Mouse (Mus musculus) adrenal gland, postnatal 10 days (tissue): Measurements from ENCODE around the gene Sycn. TPM values are rescaled to one million over a fixed set of nuclear protein-coding genes. Genes with fewer than 3 reads are reported as not detected.

Experiments used
- DNase-seq: peaks from one replicate; pipeline ENCODE4 v3.0.0; 2021; ENCODE audit warnings: mixed read lengths
- total RNA-seq, 2 experiments: library from RNA; stranded (reverse); gene quantifications; 2 replicates each; pipeline ENCODE4 v1.2.3; 2021

Gene Sycn
- total RNA-seq, 2 experiments from 2014 or later, result not detected

GRCm38 (mm10) chr7:28558486-28558885 is 17.8 kb downstream of the Sycn start:
- DNase-seq, result peak; percentile 72

GRCm38 (mm10) chr7:28560856-28561255 is 20.2 kb downstream of the Sycn start:
- DNase-seq, result no peak

- DNase-seq, result no peak
These were observed 21.3 kb downstream of the Sycn start for GRCm38 (mm10) chr7:28561967-28562366.

GRCm38 (mm10) chr7:28562371-28562770 is 21.7 kb downstream of the Sycn start:
- no peak for DNase-seq

GRCm38 (mm10) chr7:28562951-28563350 is 22.3 kb downstream of the Sycn start:
- DNase-seq, result no peak

GRCm38 (mm10) chr7:28565407-28565806 is 24.7 kb downstream of the Sycn start:
- DNase-seq, result no peak

GRCm38 (mm10) chr7:28567539-28567938 is 26.9 kb downstream of the Sycn start:
- DNase-seq, result no peak

- DNase-seq, result peak; percentile 76
These were observed 27.6 kb downstream of the Sycn start for GRCm38 (mm10) chr7:28568253-28568652.

- peak; percentile 72 for DNase-seq
These were observed 29.8 kb downstream of the Sycn start for GRCm38 (mm10) chr7:28570291-28570981.

- peak; percentile 69 for DNase-seq
These were observed 30.4 kb downstream of the Sycn start for GRCm38 (mm10) chr7:28570982-28571682.

GRCm38 (mm10) chr7:28572689-28573088 is 32.0 kb downstream of the Sycn start:
- no peak for DNase-seq

GRCm38 (mm10) chr7:28573236-28573635 is 32.6 kb downstream of the Sycn start:
- no peak for DNase-seq

GRCm38 (mm10) chr7:28575597-28575996 is 34.9 kb downstream of the Sycn start:
- DNase-seq, result no peak

GRCm38 (mm10) chr7:28576271-28576914 is 35.7 kb downstream of the Sycn start:
- peak; percentile 54 for DNase-seq

- peak; percentile 42 for DNase-seq
These were observed 37.3 kb downstream of the Sycn start for GRCm38 (mm10) chr7:28577826-28578542.

GRCm38 (mm10) chr7:28578543-28579053 is 37.9 kb downstream of the Sycn start:
- peak; percentile 37 for DNase-seq

GRCm38 (mm10) chr7:28579826-28580225 is 39.1 kb downstream of the Sycn start:
- no peak for DNase-seq

GRCm38 (mm10) chr7:28581721-28582120 is 41.0 kb downstream of the Sycn start:
- DNase-seq, result no peak

GRCm38 (mm10) chr7:28582841-28583240 is 42.2 kb downstream of the Sycn start:
- DNase-seq, result no peak

GRCm38 (mm10) chr7:28583570-28584344 is 43.1 kb downstream of the Sycn start:
- no peak for DNase-seq

GRCm38 (mm10) chr7:28584468-28584867 is 43.8 kb downstream of the Sycn start:
- DNase-seq, result no peak

- DNase-seq, result no peak
These were observed 44.3 kb downstream of the Sycn start for GRCm38 (mm10) chr7:28585001-28585400.
